In genomic region chr11:32751863-32752594, GRCm38 (mm10) we compare ENCODE assay signal across 14 mouse cellular contexts.
DNase-seq lines count a peak whose midpoint lies in the region; ATAC-seq and TF ChIP-seq lines count a peak whose summit lies in the region.
"Had no signal": no experiment of that assay in that cellular context is flagged by ENCODE, and none has a peak within 500 bp of the region (broad histone marks: within the 10 kb centered on the region; RNA-seq: fewer than 3 reads in every experiment).

No protein-coding gene starts in this region.

- no peak for TF ChIP-seq POLR2A in myocyte (IDR thresholded peaks at IDR 0.05; ENCODE audit: insufficient read length, low read depth)

- no peaks in the 10 kb centered on the region for H3K36me3 ChIP-seq in heart, embryonic 15.5 days
- peaks cover 5% of the 10 kb centered on the region for H3K36me3 ChIP-seq in lung, embryonic 15.5 days
- peaks cover 12% of the 10 kb centered on the region for H3K36me3 ChIP-seq in embryonic facial prominence, embryonic 10.5 days (replicated peaks)
- peaks cover 4% of the 10 kb centered on the region for H3K36me3 ChIP-seq in myocyte (ENCODE audit: control insufficient read depth, insufficient read depth)
- H3K36me3 ChIP-seq: intestine, embryonic 15.5 days had no signal

- H3K9ac ChIP-seq in heart, embryonic 15.5 days, result no peak overlapping the region
- H3K9ac ChIP-seq in lung, embryonic 15.5 days, result no peak overlapping the region
- H3K9ac ChIP-seq: heart, embryonic 12.5 days; intestine, embryonic 15.5 days had no signal

- peaks cover 8% of the 10 kb centered on the region; the same call in 1 of the 2 replicates for H3K4me1 ChIP-seq in heart, embryonic 15.5 days (replicated peaks)
- 0 out of 2 replicates have a peak, but pooled peaks cover 7% of the 10 kb centered on the region for H3K4me1 ChIP-seq in lung, embryonic 15.5 days
- H3K4me1 ChIP-seq in embryonic facial prominence, embryonic 10.5 days, result peaks cover 3% of the 10 kb centered on the region; the same call in 1 of the 2 replicates
- H3K4me1 ChIP-seq: hindbrain, embryonic 10.5 days; intestine, embryonic 15.5 days had no signal

- H3K9me3 ChIP-seq in heart, embryonic 15.5 days (replicated peaks), result no peaks in the 10 kb centered on the region
- H3K9me3 ChIP-seq in lung, embryonic 15.5 days, result no peaks in the 10 kb centered on the region
- no peaks in the 10 kb centered on the region for H3K9me3 ChIP-seq in embryonic facial prominence, embryonic 10.5 days
- H3K9me3 ChIP-seq: heart, embryonic 12.5 days; hindbrain, embryonic 10.5 days; intestine, embryonic 15.5 days had no signal

- H3K4me3 ChIP-seq in heart, embryonic 15.5 days, result no peak overlapping the region
- no peak overlapping the region for H3K4me3 ChIP-seq in lung, embryonic 15.5 days
- no peak overlapping the region for H3K4me3 ChIP-seq in embryonic facial prominence, embryonic 10.5 days
- no peak overlapping the region for H3K4me3 ChIP-seq in myocyte
- H3K4me3 ChIP-seq: heart, embryonic 12.5 days; hindbrain, embryonic 10.5 days; intestine, embryonic 15.5 days had no signal

- no peak overlapping the region for H3K4me2 ChIP-seq in heart, embryonic 15.5 days
- no peak overlapping the region for H3K4me2 ChIP-seq in lung, embryonic 15.5 days
- H3K4me2 ChIP-seq in myocyte (ENCODE audit: low read depth), result no peak overlapping the region
- H3K4me2 ChIP-seq: heart, embryonic 12.5 days; intestine, embryonic 15.5 days had no signal

- no peaks in the 10 kb centered on the region for H3K27me3 ChIP-seq in heart, embryonic 15.5 days
- no peaks in the 10 kb centered on the region for H3K27me3 ChIP-seq in lung, embryonic 15.5 days
- no peaks in the 10 kb centered on the region for H3K27me3 ChIP-seq in embryonic facial prominence, embryonic 10.5 days (replicated peaks; ENCODE audit: low read depth, poor library complexity, severe bottlenecking)
- no peaks in the 10 kb centered on the region for H3K27me3 ChIP-seq in myocyte (ENCODE audit: control insufficient read depth, insufficient read depth, insufficient read length)
- H3K27me3 ChIP-seq: heart, embryonic 12.5 days; intestine, embryonic 15.5 days had no signal

- no peaks in the 10 kb centered on the region for H3K79me2 ChIP-seq in myocyte (ENCODE audit: control insufficient read depth, insufficient read depth)

- 57% methylated on average over 7 of the region's 7 CpGs for WGBS in heart, embryonic 15.5 days
- WGBS in lung, embryonic 15.5 days, result 43% methylated on average over 7 of the region's 7 CpGs
- 77% methylated on average over 7 of the region's 7 CpGs for WGBS in embryonic facial prominence, embryonic 10.5 days

- no peak overlapping the region for H3K27ac ChIP-seq in heart, embryonic 15.5 days
- peak overlapping the region; percentile 18; the same call in 1 of the 2 replicates for H3K27ac ChIP-seq in lung, embryonic 15.5 days
- H3K27ac ChIP-seq in embryonic facial prominence, embryonic 10.5 days (replicated peaks), result peak overlapping the region; percentile 14; the same call in 1 of the 2 replicates
- H3K27ac ChIP-seq: hindbrain, embryonic 10.5 days; intestine, embryonic 15.5 days had no signal

- DNase-seq in heart, adult 18-20 months, result no peak
- no peak for DNase-seq in lung, postnatal 14 days
- DNase-seq in embryonic facial prominence, embryonic 10.5 days (ENCODE audit: low spot score), result no peak
- no peak for DNase-seq in adrenal gland, adult 2 months
- DNase-seq in ovary, adult 18-20 months (ENCODE audit: low spot score), result no peak
- DNase-seq: cerebellum, adult 18-20 months; gastrocnemius, postnatal 25 days; thymus, adult 18-20 months had no signal

- H3ac ChIP-seq in myocyte (ENCODE audit: control insufficient read depth, insufficient read length), result no peak overlapping the region

- peak; percentile 7; the same call in 1 of the 2 replicates for ATAC-seq in heart, embryonic 15.5 days (replicated peaks; ENCODE audit: insufficient number of reproducible peaks, insufficient read depth, low FRiP score, low read depth)
- peak; percentile 41; the same call in 1 of the 2 replicates for ATAC-seq in lung, embryonic 15.5 days (ENCODE audit: borderline replicate concordance, extremely low read depth, low FRiP score, low TSS enrichment)
- ATAC-seq: intestine, embryonic 15.5 days had no signal

TF ChIP-seq in myocyte, 11 proteins besides CTCF, POLR2A, EP300 and RAD21:
- TF ChIP-seq MYOD1 (IDR thresholded peaks at IDR 0.05; ENCODE audit: control insufficient read depth in 1 of 3, insufficient read length in 2 of 3, low read depth in 2 of 3), result no peak
- TF ChIP-seq CEBPB (IDR thresholded peaks at IDR 0.05; ENCODE audit: insufficient read depth, poor library complexity, severe bottlenecking), result peak; percentile 70; the same call in 1 of the 2 replicates
